Comparison of ENCODE assay signal across 15 mouse cellular contexts in genomic region chr4:139491541-139492170, GRCm38 (mm10). TPM values are rescaled to one million over a fixed set of nuclear protein-coding genes. Genes with fewer than 3 reads are reported as not detected.
A peak's percentile ranks its signal among the peaks of the same experiment; 100 is the strongest.
DNase-seq lines count a peak whose midpoint lies in the region; ATAC-seq and TF ChIP-seq lines count a peak whose summit lies in the region.
"Had no signal": no experiment of that assay in that cellular context is flagged by ENCODE, and none has a peak within 500 bp of the region (broad histone marks: within the 10 kb centered on the region; RNA-seq: fewer than 3 reads in every experiment).

No protein-coding gene starts in this region.

- no peaks in the 10 kb centered on the region for H3K9me3 ChIP-seq in heart, embryonic 11.5 days (replicated peaks; ENCODE audit: control insufficient read depth, low read length)
- no peaks in the 10 kb centered on the region for H3K9me3 ChIP-seq in limb, embryonic 15.5 days
- H3K9me3 ChIP-seq in limb, embryonic 10.5 days (replicated peaks): no peaks in the 10 kb centered on the region
- H3K9me3 ChIP-seq: forebrain, embryonic 13.5 days; heart, embryonic 13.5 days; hindbrain, embryonic 13.5 days had no signal

- TF ChIP-seq POLR2A in heart, adult 2 months (IDR thresholded peaks at IDR 0.05; ENCODE audit: insufficient read depth, low read depth, low read length): no peak

- no peak for TF ChIP-seq CTCF in heart, adult 2 months (IDR thresholded peaks at IDR 0.05)

- no peak for ATAC-seq in heart, embryonic 11.5 days (replicated peaks; ENCODE audit: insufficient number of reproducible peaks, low FRiP score, low TSS enrichment)
- ATAC-seq in limb, embryonic 15.5 days (ENCODE audit: insufficient number of reproducible peaks, low FRiP score, low TSS enrichment, low read depth): 0 out of 2 replicates have a peak, but pooled peaks have one; percentile 5
- ATAC-seq: forebrain, postnatal 0 days had no signal

- intact Hi-C loops in heart, adult 2 months (cut with DNase I): loop anchor here (5.0 kb wide), 1 partner anchor 121 kb away; no protein-coding TSS in a partner anchor

- no peaks in the 10 kb centered on the region for H3K36me3 ChIP-seq in heart, adult 2 months (ENCODE audit: control insufficient read depth, insufficient read depth, low read length)
- H3K36me3 ChIP-seq in heart, embryonic 11.5 days (ENCODE audit: control insufficient read depth, insufficient read depth, low read length): peaks cover 21% of the 10 kb centered on the region
- peaks cover 57% of the 10 kb centered on the region for H3K36me3 ChIP-seq in limb, embryonic 15.5 days
- peaks cover 56% of the 10 kb centered on the region for H3K36me3 ChIP-seq in limb, embryonic 10.5 days
- peaks cover 29% of the 10 kb centered on the region; the same call in 1 of the 2 replicates for H3K36me3 ChIP-seq in macrophage (ENCODE audit: inconsistent target)

- H3K4me1 ChIP-seq in heart, adult 2 months (ENCODE audit: control insufficient read depth, insufficient read depth, low read length): peaks cover 15% of the 10 kb centered on the region
- H3K4me1 ChIP-seq in heart, embryonic 11.5 days (ENCODE audit: control insufficient read depth, insufficient read depth, low read length): peaks cover 14% of the 10 kb centered on the region
- H3K4me1 ChIP-seq in limb, embryonic 15.5 days: peaks cover 3% of the 10 kb centered on the region; the same call in 1 of the 2 replicates
- no peaks in the 10 kb centered on the region for H3K4me1 ChIP-seq in limb, embryonic 10.5 days

- TF ChIP-seq EP300 in heart, adult 2 months (IDR thresholded peaks at IDR 0.05; ENCODE audit: insufficient read depth, low read depth, low read length): no peak

- peak; percentile 35 for DNase-seq in cerebellum, adult 9-11 months
- DNase-seq in cerebellum, adult 8-10 months: no peak
- no peak for DNase-seq in heart, adult 2 months
- no peak for DNase-seq in limb, embryonic 10.5 days (ENCODE audit: low spot score)
- DNase-seq: adrenal gland, adult 8-10 months; cerebellum, postnatal 10 days; forebrain, postnatal 0 days; kidney, adult 11 months had no signal

- no peaks in the 10 kb centered on the region for H3K27me3 ChIP-seq in heart, adult 2 months (ENCODE audit: control insufficient read depth, insufficient read depth, low read length)
- no peaks in the 10 kb centered on the region for H3K27me3 ChIP-seq in heart, embryonic 11.5 days (ENCODE audit: control insufficient read depth, insufficient read depth, low read length)
- no peaks in the 10 kb centered on the region for H3K27me3 ChIP-seq in limb, embryonic 15.5 days
- H3K27me3 ChIP-seq in limb, embryonic 10.5 days (ENCODE audit: low read depth, poor library complexity, severe bottlenecking): no peaks in the 10 kb centered on the region
- H3K27me3 ChIP-seq: CH12.LX; forebrain, embryonic 13.5 days; heart, embryonic 13.5 days; hindbrain, embryonic 13.5 days had no signal

- peak overlapping the region; percentile 15 for H3K27ac ChIP-seq in heart, adult 2 months
- no peak overlapping the region for H3K27ac ChIP-seq in heart, embryonic 11.5 days (ENCODE audit: low read depth, low read length)
- no peak overlapping the region for H3K27ac ChIP-seq in limb, embryonic 15.5 days
- H3K27ac ChIP-seq in limb, embryonic 10.5 days: no peak overlapping the region
- H3K27ac ChIP-seq in macrophage: 0 out of 2 replicates have a peak overlapping the region, but pooled peaks have one; percentile 78
- H3K27ac ChIP-seq: forebrain, embryonic 13.5 days; hindbrain, embryonic 13.5 days had no signal

- 86% methylated on average over 5 of the region's 5 CpGs for WGBS in heart, adult 2 months
- WGBS in heart, embryonic 11.5 days (ENCODE audit: insufficient replicate concordance): 87% methylated on average over 5 of the region's 5 CpGs
- 86% methylated on average over 5 of the region's 5 CpGs for WGBS in limb, embryonic 15.5 days
- WGBS in limb, embryonic 10.5 days: 90% methylated on average over 5 of the region's 5 CpGs
- 93% methylated on average over 5 of the region's 5 CpGs for WGBS in macrophage (ENCODE audit: missing documents)

- H3K79me2 ChIP-seq in heart, adult 2 months (replicated peaks; ENCODE audit: control insufficient read depth, insufficient read depth, low read length): no peaks in the 10 kb centered on the region
- no peaks in the 10 kb centered on the region for H3K79me2 ChIP-seq in macrophage (ENCODE audit: inconsistent target)

- H3K4me2 ChIP-seq in heart, embryonic 11.5 days: no peak overlapping the region
- no peak overlapping the region for H3K4me2 ChIP-seq in limb, embryonic 15.5 days
- H3K4me2 ChIP-seq: forebrain, embryonic 13.5 days; heart, embryonic 13.5 days; hindbrain, embryonic 13.5 days had no signal

- H3K9ac ChIP-seq in heart, adult 2 months (ENCODE audit: low read depth, low read length): no peak overlapping the region
- H3K9ac ChIP-seq in heart, embryonic 11.5 days (ENCODE audit: low read depth, low read length): no peak overlapping the region
- no peak overlapping the region for H3K9ac ChIP-seq in limb, embryonic 15.5 days
- H3K9ac ChIP-seq: forebrain, embryonic 13.5 days; forebrain, postnatal 0 days; heart, embryonic 13.5 days; hindbrain, embryonic 13.5 days had no signal

- no peak overlapping the region for H3K4me3 ChIP-seq in heart, adult 2 months
- no peak overlapping the region for H3K4me3 ChIP-seq in heart, embryonic 11.5 days (ENCODE audit: low read depth, low read length)
- no peak overlapping the region for H3K4me3 ChIP-seq in limb, embryonic 15.5 days
- H3K4me3 ChIP-seq in limb, embryonic 10.5 days: no peak overlapping the region
- no peak overlapping the region for H3K4me3 ChIP-seq in macrophage (ENCODE audit: inconsistent target)
- H3K4me3 ChIP-seq: forebrain, embryonic 13.5 days; heart, embryonic 13.5 days; hindbrain, embryonic 13.5 days had no signal

RNA-seq across cellular contexts. Expression of gene Iffo2, which starts 38.7 kb away (rescaled TPM):
- 1 to 10 TPM; 4.9 to 5.0 TPM for total RNA-seq in heart, adult 2 months (2021)
- 3.1 and 4.5 TPM in 2 replicates for polyA plus RNA-seq in heart, adult 2 months (2012; rRNA removed)
- 2.2 and 2.7 TPM in 2 replicates for polyA plus RNA-seq in heart, embryonic 11.5 days (2014; fragmentation: Nextera tagmentation; extraction: Ambion mirVana)
- polyA plus RNA-seq in limb, embryonic 15.5 days (2015; fragmentation: Nextera tagmentation; extraction: Ambion mirVana): 2.7 and 3.6 TPM in 2 replicates
- 2.8 and 4.1 TPM in 2 replicates for polyA plus RNA-seq in limb, embryonic 10.5 days (2016; fragmentation: Nextera tagmentation; extraction: Ambion mirVana)
- total RNA-seq in macrophage (2018; cell fraction: chromatin; rRNA removed): 10 to 100 TPM in 14 of 26 experiments, 1 to 10 TPM in 12; 3.0 to 20.2 (median 10.5) TPM
- total RNA-seq in macrophage (2018; cell fraction: cytosol; rRNA removed): 10 to 100 TPM in 19 of 26 experiments, 1 to 10 TPM in 7; 4.3 to 16.6 (median 13.7) TPM
- total RNA-seq in macrophage (2018; cell fraction: nucleus; rRNA removed): 10 to 100 TPM in 18 of 26 experiments, 1 to 10 TPM in 8; 6.5 to 31.0 (median 14.2) TPM
- polyA plus RNA-seq in macrophage (2018): 7.6 to 14.8 TPM (median 8.4 TPM) in 3 replicates

Comparison
In these comparisons a context has a peak if more than half of its experiments do, and no peak if none do; other contexts are left out.
1. H3K27ac ChIP-seq: peak in heart, adult 2 months (single experiment) and macrophage (single experiment); none in heart, embryonic 11.5 days (single experiment), limb, embryonic 15.5 days (single experiment) and limb, embryonic 10.5 days (single experiment).